Mouse (Mus musculus): ENCODE measurements around the gene Parp11. TPM values are rescaled to one million over a fixed set of nuclear protein-coding genes. Genes with fewer than 3 reads are reported as not detected.

Parp11 gene
- total and polyA plus RNA-seq, 3 experiments, result 5.3 to 8.2 (median 7.0) TPM

- WGBS, result 75% methylated on average over 12 of the region's 12 CpGs
- Histone ChIP-seq H3K36me3 (ENCODE audit: control insufficient read depth, insufficient read depth, low read length) (no peaks in the 10 kb centered on the region), H3K79me2 (replicated peaks; ENCODE audit: control insufficient read depth, insufficient read depth, low read length) (no peaks in the 10 kb centered on the region), H3K27me3 (ENCODE audit: control insufficient read depth, insufficient read depth, low read length) (no peaks in the 10 kb centered on the region), H3K9ac (ENCODE audit: low read depth, low read length) (no peak overlapping the region), H3K27ac (no peak overlapping the region), H3K4me3 (no peak overlapping the region), H3K4me1 (ENCODE audit: control insufficient read depth, insufficient read depth, low read length) (no peaks in the 10 kb centered on the region)
- intact Hi-C loops (cut with DNase I), result no loop called here
- DNase-seq, result no peak
- TF ChIP-seq POLR2A (IDR thresholded peaks at IDR 0.05; ENCODE audit: insufficient read depth, low read depth, low read length) (no peak), EP300 (IDR thresholded peaks at IDR 0.05; ENCODE audit: insufficient read depth, low read depth, low read length) (no peak)
Observed at GRCm38 (mm10) chr6:127417525-127418184, 29.0 kb upstream of the Parp11 start.

GRCm38 (mm10) chr6:127418322-127418721 lies 28.3 kb upstream of the Parp11 start:
- Histone ChIP-seq H3K27ac (no peak overlapping the region), H3K36me3 (ENCODE audit: control insufficient read depth, insufficient read depth, low read length) (no peaks in the 10 kb centered on the region), H3K4me3 (no peak overlapping the region), H3K9ac (ENCODE audit: low read depth, low read length) (no peak overlapping the region), H3K27me3 (ENCODE audit: control insufficient read depth, insufficient read depth, low read length) (no peaks in the 10 kb centered on the region), H3K4me1 (ENCODE audit: control insufficient read depth, insufficient read depth, low read length) (no peaks in the 10 kb centered on the region), H3K79me2 (replicated peaks; ENCODE audit: control insufficient read depth, insufficient read depth, low read length) (no peaks in the 10 kb centered on the region)
- intact Hi-C loops (cut with DNase I), result no loop called here
- no peak for TF ChIP-seq CTCF (IDR thresholded peaks at IDR 0.05)
- no peak for TF ChIP-seq POLR2A (IDR thresholded peaks at IDR 0.05; ENCODE audit: insufficient read depth, low read depth, low read length)
- no peak for TF ChIP-seq EP300 (IDR thresholded peaks at IDR 0.05; ENCODE audit: insufficient read depth, low read depth, low read length)
- 85% methylated on average over 2 of the region's 2 CpGs for WGBS
- DNase-seq, result no peak

DNA sequence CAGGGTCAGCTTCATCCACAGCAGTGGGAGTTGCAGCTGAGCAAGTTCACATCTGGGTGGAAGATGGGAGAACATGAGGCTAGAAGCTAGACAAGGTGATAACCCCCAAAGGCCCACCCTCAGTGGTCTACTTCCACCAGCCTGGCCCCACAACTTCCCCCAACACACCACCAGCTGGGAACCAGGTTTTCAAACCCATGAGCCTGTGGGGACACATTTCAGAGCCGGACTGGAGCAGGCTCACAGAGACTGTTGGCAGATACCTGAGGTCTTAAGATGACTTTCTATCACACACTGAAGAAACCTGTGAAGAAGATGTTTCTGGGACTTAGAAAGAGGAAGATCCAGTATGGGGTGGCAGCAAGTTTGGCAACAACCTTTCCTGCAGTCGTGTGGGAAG lies 26.5 kb upstream of the Parp11 start:
- Histone ChIP-seq H3K36me3 (ENCODE audit: control insufficient read depth, insufficient read depth, low read length) (no peaks in the 10 kb centered on the region), H3K79me2 (replicated peaks; ENCODE audit: control insufficient read depth, insufficient read depth, low read length) (no peaks in the 10 kb centered on the region), H3K9ac (ENCODE audit: low read depth, low read length) (no peak overlapping the region), H3K4me3 (no peak overlapping the region), H3K27ac (no peak overlapping the region), H3K27me3 (ENCODE audit: control insufficient read depth, insufficient read depth, low read length) (no peaks in the 10 kb centered on the region), H3K4me1 (ENCODE audit: control insufficient read depth, insufficient read depth, low read length) (no peaks in the 10 kb centered on the region)
- 45% methylated on average over 2 of the region's 2 CpGs for WGBS
- intact Hi-C loops (cut with DNase I), result no loop called here
- no peak for DNase-seq
- TF ChIP-seq CTCF (IDR thresholded peaks at IDR 0.05) (no peak), EP300 (IDR thresholded peaks at IDR 0.05; ENCODE audit: insufficient read depth, low read depth, low read length) (no peak), POLR2A (IDR thresholded peaks at IDR 0.05; ENCODE audit: insufficient read depth, low read depth, low read length) (no peak)

- intact Hi-C loops (cut with DNase I), result no loop called here
- Histone ChIP-seq H3K9ac (ENCODE audit: low read depth, low read length) (no peak overlapping the region), H3K4me1 (ENCODE audit: control insufficient read depth, insufficient read depth, low read length) (no peaks in the 10 kb centered on the region), H3K27me3 (ENCODE audit: control insufficient read depth, insufficient read depth, low read length) (no peaks in the 10 kb centered on the region), H3K27ac (no peak overlapping the region), H3K4me3 (no peak overlapping the region), H3K36me3 (ENCODE audit: control insufficient read depth, insufficient read depth, low read length) (no peaks in the 10 kb centered on the region), H3K79me2 (replicated peaks; ENCODE audit: control insufficient read depth, insufficient read depth, low read length) (no peaks in the 10 kb centered on the region)
- DNase-seq, result no peak
- 68% methylated on average over 5 of the region's 5 CpGs for WGBS
- no peak for TF ChIP-seq EP300 (IDR thresholded peaks at IDR 0.05; ENCODE audit: insufficient read depth, low read depth, low read length)
- TF ChIP-seq POLR2A (IDR thresholded peaks at IDR 0.05; ENCODE audit: insufficient read depth, low read depth, low read length), result no peak
- TF ChIP-seq CTCF (IDR thresholded peaks at IDR 0.05), result no peak
Observed at GRCm38 (mm10) chr6:127425095-127425494, 21.5 kb upstream of the Parp11 start.

DNA sequence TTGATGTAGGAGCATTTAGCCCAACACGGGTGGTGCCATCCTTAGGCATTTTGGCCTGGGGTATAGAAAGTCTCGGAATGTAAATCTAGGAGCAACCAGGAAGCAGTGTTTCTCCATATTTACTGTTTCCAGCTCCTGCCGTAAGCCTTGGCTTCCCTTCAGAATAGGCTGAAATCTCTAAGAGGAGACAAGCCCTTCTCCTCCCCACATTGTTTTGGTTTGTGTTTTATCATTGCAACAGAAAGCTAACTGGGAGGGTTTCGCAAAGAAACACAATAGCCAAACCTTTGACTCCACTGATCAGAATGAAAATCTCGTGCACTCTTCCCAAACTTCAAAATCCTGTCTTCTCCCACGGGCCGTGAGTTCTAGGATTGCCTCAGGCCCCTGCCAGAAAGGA lies 15.9 kb upstream of the Parp11 start:
- H3K36me3 ChIP-seq (ENCODE audit: control insufficient read depth, insufficient read depth, low read length), result no peaks in the 10 kb centered on the region
- 53% methylated on average over 7 of the region's 7 CpGs for WGBS
- no peak for DNase-seq
- no peaks in the 10 kb centered on the region for H3K79me2 ChIP-seq (replicated peaks; ENCODE audit: control insufficient read depth, insufficient read depth, low read length)
- no peaks in the 10 kb centered on the region for H3K4me1 ChIP-seq (ENCODE audit: control insufficient read depth, insufficient read depth, low read length)
- TF ChIP-seq CTCF (IDR thresholded peaks at IDR 0.05), result no peak
- TF ChIP-seq POLR2A (IDR thresholded peaks at IDR 0.05; ENCODE audit: insufficient read depth, low read depth, low read length), result no peak
- no peak for TF ChIP-seq EP300 (IDR thresholded peaks at IDR 0.05; ENCODE audit: insufficient read depth, low read depth, low read length)
- no peaks in the 10 kb centered on the region for H3K27me3 ChIP-seq (ENCODE audit: control insufficient read depth, insufficient read depth, low read length)
- intact Hi-C loops (cut with DNase I), result no loop called here
- H3K4me3 ChIP-seq, result no peak overlapping the region
- H3K27ac ChIP-seq, result no peak overlapping the region
- no peak overlapping the region for H3K9ac ChIP-seq (ENCODE audit: low read depth, low read length)

DNA sequence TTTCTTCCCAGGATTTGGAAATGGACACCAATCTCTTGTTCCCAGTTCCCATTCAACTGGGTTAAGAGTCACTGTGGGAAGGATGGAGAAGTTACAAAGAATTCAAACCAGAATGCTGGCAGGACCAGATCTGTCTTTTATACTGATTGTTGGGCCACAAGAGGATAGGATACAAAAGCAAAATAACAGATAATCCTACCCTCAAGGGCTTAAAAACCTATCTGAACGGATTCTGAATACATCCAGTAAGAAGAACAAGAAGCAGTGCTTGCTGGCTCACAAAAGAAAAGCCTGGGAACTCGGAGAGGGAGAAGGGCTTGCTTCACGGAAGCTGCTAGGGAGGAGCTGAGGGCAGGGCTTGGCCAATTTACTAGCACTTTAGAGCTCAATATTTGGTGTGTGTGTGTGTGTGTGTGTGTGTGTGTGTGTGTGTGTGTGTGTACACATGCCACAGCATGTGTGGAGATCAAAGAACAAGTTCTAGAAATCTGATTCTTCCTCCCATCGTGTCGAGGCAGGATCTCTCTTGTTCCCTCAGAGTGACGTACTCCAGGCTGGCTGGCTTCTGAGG lies 15.4 kb upstream of the Parp11 start:
- no peak for TF ChIP-seq CTCF (IDR thresholded peaks at IDR 0.05)
- H3K27ac ChIP-seq, result no peak overlapping the region
- no peaks in the 10 kb centered on the region for H3K4me1 ChIP-seq (ENCODE audit: control insufficient read depth, insufficient read depth, low read length)
- no peaks in the 10 kb centered on the region for H3K36me3 ChIP-seq (ENCODE audit: control insufficient read depth, insufficient read depth, low read length)
- H3K79me2 ChIP-seq (replicated peaks; ENCODE audit: control insufficient read depth, insufficient read depth, low read length), result no peaks in the 10 kb centered on the region
- H3K9ac ChIP-seq (ENCODE audit: low read depth, low read length), result no peak overlapping the region
- no peaks in the 10 kb centered on the region for H3K27me3 ChIP-seq (ENCODE audit: control insufficient read depth, insufficient read depth, low read length)
- intact Hi-C loops (cut with DNase I), result no loop called here
- H3K4me3 ChIP-seq, result no peak overlapping the region
- 59% methylated on average over 6 of the region's 6 CpGs for WGBS
- no peak for DNase-seq
